Mouse (Mus musculus): ENCODE data around the gene Kdm4a.

Gene Kdm4a

DNA sequence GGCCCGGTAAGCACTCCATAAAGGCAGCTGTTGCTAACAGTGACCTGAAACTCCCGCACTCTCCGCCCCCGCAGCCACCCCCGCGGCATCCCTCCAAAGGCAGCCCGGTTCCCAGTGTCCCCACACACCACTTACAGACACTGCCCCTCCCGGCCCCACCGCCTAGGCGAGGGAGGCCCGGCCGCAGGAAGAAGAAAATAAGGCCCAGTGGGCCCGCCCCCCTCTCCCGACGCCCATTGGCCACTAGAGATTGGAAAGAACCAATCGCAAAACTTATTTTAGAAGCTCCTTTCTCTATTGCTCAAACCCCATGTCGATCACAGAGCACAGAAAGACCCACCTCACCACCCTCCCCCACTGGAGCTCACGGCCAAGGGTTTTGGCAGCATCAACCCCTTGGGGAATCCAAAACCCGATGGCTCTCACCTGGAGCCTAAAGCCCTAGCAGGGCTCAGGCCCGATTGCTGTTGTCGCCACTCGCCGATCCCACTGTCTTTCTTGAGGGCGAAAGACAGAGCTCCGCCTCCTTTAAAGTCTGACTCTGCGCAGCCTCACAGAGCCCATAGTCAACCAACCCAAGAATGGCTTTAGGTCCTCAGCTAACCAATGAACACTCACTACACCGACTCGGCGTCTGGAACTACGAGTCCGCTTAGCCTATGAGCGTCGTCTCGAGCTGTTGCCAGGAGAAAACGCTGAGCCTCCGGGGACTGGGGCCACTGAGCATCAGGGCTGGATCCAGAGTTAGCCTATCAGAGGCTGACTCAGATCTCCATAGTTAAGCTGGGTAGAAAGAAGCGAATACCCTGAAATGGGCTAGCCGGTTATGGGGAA lies at the start of gene Kdm4a:
Gene Kdm4a, minus strand, starts transcription at position 577 of the 834 bp plus-strand sequence.
- peak; percentile 93 for DNase-seq (ENCODE audit: extremely low spot score)

GRCm38 (mm10) chr4:118229035-118229770 lies 49.4 kb upstream of the Kdm4a start:
- DNase-seq (ENCODE audit: extremely low spot score), result no peak

DNA sequence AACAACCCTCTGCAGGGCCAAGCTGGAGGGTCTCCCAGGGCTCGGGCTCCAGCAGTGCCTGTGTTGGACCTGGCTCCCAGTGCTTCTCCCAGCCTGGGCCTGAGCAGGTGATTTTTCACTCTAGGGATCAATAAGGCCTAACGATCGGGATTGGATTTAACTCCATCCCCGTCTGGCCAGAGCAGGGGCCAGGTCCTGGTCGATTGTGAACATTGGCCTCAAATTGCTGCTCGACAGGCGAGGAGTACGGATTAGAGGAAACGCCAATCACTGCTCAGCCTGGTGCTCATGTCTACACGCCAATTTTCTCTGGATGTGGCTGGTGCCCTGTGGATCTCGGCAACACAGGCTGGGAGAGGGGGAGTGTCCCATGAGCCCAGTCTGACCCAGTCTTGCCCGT lies 47.6 kb upstream of the Kdm4a start:
- no peak for DNase-seq (ENCODE audit: extremely low spot score)

- DNase-seq (ENCODE audit: extremely low spot score), result no peak
These were observed 41.4 kb upstream of the Kdm4a start for GRCm38 (mm10) chr4:118221261-118221660.

DNA sequence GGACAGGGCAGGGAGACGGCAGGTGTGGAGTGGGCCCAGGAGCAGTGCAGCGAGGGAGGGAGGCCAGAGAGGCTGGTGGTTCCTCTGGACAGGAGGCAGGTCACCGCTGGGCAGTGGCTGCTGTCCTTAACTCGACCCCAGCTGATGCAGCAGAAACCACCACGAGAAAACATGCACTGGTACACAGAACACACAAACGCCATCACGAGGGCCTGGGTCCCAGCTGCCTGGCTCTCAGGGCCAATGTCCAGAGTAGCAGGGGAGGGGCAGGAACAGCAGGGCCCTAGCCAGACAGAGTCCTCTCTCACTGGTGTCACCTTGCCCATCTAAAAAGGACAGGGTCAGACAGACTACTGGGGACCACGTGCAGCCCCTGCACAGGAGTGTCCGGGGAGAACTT lies 40.9 kb upstream of the Kdm4a start:
- no peak for DNase-seq (ENCODE audit: extremely low spot score)

- no peak for DNase-seq (ENCODE audit: extremely low spot score)
These were observed 39.6 kb upstream of the Kdm4a start for GRCm38 (mm10) chr4:118219487-118219886.

DNA sequence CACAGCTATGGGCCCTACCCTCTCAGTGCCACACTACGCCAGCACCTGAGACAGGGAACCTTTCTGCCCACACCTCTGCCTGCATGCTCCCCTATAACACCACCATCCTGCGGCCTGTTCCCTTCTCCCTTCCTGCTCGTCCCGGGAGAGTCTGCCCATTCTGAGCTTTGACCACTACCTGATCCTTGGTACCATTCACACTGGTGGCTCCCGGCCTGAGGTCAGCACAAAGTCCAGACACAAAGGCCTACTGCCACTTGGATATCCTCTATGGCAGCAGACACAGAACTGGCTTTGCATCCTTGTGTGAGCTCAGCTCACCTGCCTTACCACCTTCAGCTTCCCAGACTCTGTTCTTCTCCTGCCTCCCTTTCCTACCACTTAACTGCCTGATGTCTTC lies 38.7 kb upstream of the Kdm4a start:
- no peak for DNase-seq (ENCODE audit: extremely low spot score)

- DNase-seq (ENCODE audit: extremely low spot score), result peak; percentile 31
These were observed 37.1 kb upstream of the Kdm4a start for GRCm38 (mm10) chr4:118216726-118217595.

DNA sequence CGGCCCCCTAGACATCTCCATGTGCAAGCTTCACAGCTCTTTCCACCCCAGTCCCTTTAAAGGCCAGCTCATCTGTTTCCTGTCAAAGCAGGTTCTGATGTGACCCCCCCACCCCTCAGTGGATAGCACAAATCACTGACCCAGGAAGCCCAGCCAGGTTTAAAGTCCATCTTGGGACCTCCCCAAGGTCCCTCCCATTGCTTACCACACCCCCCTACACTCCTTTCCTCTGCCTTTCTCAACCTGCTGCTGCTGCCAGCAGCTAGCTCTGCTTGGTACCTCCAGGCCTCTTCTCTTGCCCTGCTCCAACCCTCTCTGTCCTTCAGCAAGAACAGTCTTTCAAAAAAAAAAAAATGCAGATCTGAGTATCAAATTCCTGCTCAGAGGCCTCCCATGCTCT lies 35.0 kb upstream of the Kdm4a start:
- DNase-seq (ENCODE audit: extremely low spot score), result no peak

DNA sequence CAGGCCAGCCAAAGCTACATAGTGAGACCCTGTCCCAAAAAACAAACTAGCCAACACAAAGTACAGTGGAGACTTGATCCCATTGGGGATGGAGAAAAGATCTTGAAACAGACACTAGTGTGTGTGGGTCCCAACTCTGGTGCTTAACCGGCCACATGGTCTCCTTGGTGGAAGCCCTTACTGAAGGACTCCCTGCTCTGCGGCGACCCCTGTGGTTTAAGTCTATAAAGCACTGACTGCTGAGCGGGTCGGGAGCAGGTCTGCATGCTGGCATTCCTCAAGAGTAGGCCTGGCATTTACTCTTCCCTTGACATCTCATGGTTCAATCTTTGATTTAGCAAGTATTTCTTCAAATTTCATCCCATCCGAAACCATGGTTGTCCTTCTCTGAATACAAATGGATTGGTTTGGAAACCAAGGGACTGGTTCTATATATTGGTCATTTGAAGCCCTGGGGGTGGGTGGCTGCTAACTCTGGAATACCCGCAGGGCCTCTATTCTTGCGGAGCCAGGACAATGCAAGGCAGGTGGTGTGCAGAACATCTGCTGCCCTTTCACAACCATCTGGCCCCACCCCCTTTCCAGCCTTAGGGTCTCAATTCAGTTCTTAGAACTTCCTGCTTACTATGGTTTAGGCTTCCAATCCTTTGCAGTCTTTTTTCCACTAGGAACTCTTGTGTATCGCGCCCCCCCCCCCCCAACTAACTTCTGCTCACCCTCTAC lies 27.2 kb upstream of the Kdm4a start:
- DNase-seq (ENCODE audit: extremely low spot score), result peak; percentile 24

- no peak for DNase-seq (ENCODE audit: extremely low spot score)
These were observed 26.1 kb upstream of the Kdm4a start for GRCm38 (mm10) chr4:118205906-118206305.

DNA sequence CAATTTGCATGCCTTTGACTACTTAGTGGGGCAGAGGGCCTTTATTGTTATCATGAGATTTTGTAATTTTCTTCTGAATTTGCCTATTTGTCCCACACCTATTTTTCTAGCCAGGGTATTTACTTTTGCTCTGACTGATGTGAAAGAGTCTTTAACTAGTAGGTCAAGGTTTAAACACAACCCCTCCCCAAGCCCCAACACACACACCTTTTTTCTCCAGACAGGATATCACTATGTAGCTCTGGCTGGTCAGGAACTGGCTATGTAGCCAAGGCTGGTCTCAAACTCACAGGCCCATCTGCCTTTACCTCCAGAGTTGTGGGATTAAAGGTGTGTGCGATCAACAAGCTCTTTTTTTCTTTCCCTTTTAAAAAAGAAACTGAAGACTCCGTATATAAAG lies 19.2 kb upstream of the Kdm4a start:
- no peak for DNase-seq (ENCODE audit: extremely low spot score)

- DNase-seq (ENCODE audit: extremely low spot score), result no peak
These were observed 18.8 kb upstream of the Kdm4a start for GRCm38 (mm10) chr4:118198606-118199005.

GRCm38 (mm10) chr4:118196185-118196584 lies 16.3 kb upstream of the Kdm4a start:
- DNase-seq (ENCODE audit: extremely low spot score), result no peak

DNA sequence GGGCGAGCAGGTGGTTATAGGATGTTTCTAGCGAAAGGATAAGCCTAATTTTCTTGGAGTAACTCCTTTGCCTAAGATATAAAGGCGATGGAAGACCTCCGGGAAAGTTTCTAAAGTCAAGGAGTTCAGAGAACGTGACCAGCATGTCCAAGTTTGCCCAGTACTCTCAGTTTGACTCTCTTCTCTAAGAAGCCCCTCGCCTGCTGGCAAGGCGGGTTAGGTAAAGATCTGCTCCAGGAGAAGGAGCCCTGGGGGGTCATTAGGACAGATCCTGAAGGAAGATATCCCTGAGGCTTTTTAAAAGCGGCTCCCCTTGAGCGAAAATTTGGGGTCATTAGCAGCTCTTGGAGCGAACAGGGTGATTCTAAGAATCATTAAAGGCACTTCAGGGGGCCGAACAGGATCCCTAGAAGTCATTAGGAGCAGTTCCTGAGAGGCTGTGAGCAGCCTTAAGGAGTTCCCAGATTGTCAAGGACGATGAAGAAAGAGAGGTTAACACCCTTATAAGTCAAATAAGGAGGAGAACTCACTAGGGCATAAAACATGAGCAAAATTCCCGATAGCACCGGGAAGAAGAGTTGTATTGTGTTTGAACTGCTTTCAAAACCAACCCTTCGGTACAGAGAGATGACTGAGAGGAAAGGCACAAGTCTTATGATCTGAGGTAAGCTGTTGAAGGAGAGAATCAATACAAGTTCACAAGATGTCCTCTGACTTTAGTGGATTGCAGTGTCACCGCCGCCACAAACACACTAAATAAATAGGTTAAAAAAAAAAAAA lies 648 bp upstream of the Kdm4a start:
- no peak for DNase-seq (ENCODE audit: extremely low spot score)

DNA sequence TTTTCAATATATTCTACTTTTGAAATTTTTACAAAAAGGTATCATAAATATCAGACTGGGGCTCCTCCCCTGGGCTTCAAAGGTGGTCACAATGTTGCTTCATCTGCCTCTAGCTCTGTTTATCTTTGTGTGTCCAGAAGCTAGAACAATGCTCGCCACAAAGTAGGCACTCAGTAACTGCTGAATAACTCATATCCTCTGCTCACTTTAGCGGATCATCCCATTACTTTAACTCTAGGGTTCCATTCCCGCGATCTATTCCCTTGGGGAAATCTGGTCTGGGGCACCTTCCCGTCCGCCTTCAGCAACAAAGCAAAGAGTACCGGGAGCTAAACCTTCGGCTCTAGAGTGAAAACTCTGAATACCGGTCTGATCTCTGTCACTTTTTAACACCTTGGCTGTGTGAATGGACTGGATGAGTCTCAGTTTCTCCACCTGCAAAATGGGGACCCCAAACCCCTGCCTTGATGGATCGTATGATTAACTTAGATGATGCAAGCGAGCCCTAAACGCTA lies 834 bp downstream of the Kdm4a start:
- DNase-seq (ENCODE audit: extremely low spot score), result no peak

GRCm38 (mm10) chr4:118172461-118172860 lies 7.4 kb downstream of the Kdm4a start:
- no peak for DNase-seq (ENCODE audit: extremely low spot score)

DNA sequence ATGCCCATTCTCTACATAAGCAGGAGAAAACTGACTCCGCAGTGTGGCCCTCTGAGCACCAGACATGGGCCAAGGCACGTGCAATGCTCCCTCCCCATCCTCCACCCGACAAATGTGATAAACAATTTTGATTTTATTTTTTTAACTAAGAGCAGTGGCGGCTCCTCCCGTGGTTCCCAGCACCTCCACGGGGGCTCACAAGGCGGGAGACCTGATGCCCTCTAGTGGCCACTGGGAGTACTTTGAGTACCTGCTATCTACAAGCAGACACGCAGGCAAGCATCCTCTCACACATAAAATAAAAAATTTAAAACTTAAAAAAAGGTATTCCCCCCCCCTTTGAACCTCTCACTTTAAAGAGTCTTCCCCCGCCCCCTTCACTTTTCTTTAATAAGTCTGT lies 8.8 kb downstream of the Kdm4a start:
- peak; percentile 13 for DNase-seq (ENCODE audit: extremely low spot score)

GRCm38 (mm10) chr4:118162123-118162522 lies 17.7 kb downstream of the Kdm4a start:
- no peak for DNase-seq (ENCODE audit: extremely low spot score)

GRCm38 (mm10) chr4:118157666-118158065 lies 22.2 kb downstream of the Kdm4a start:
- no peak for DNase-seq (ENCODE audit: extremely low spot score)
